Mouse (Mus musculus) lung, adult 2 months (tissue): ENCODE data around the gene Padi4.

Experiments used
- CTCF ChIP-seq: fragments of 200-500 bp; IDR thresholded peaks from 2 replicates; pipeline ENCODE4 v1.5.1; 2011; ENCODE audit warnings: mild to moderate bottlenecking, low read length, control low read depth; ENCODE audit not compliant: insufficient read depth
- POLR2A ChIP-seq: fragments of 200-500 bp; IDR thresholded peaks from 2 replicates; pipeline ENCODE4 v1.6.1; 2011; ENCODE audit warnings: low read depth, mild to moderate bottlenecking, control low read depth, low read length, borderline replicate concordance; ENCODE audit errors: extremely low read depth

- TF ChIP-seq POLR2A (no peak), CTCF (no peak)
Observed at GRCm38 (mm10) chr4:140787414-140787813, 13.4 kb upstream of the Padi4 start.
